Mouse (Mus musculus): ENCODE measurements around the gene Il15. TPM values are rescaled to one million over a fixed set of nuclear protein-coding genes. Genes with fewer than 3 reads are reported as not detected.
A peak's percentile ranks its signal among the peaks of the same experiment; 100 is the strongest.

Il15 gene
- total RNA-seq (2021): 1 to 10 TPM in 1 of 2 experiments, under 1 TPM in 1; 0.76 to 1.2 TPM

DNA sequence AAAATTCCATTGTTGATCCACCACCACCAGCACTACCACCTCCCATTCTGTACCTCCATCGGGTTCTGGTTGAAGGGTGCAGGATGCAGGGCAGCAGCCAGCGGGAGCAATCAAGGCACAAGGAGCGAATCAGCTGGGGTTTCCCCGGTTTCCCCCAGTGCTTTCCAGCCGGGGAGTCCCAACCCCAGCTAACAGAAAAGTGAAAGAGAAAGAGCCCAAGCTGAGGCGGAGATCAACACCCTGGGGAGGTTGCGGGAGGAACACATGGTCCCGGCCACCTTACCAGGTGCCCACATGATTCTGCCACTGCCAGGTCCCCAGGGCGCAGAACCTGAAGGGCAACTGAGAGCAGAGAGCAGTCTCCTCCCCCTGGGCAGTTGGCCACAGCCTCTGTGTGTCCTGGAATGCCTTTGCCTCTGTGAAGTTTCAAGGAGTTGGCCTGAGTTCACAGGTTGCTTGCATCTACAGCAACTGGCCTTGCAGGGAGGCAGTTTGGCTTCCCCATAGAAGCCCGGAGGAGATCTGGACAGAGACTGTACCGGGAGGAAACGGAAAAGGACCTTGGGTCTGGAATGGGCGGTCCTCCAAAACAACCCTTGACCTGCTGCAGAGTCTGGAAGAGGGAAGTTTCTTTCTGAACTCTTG is at the start of gene Il15:
Gene Il15 (minus strand): TSS at position 537 of the 645 bp plus-strand sequence.
- intact Hi-C loops (cut with DNase I): no loop called here
- peak in 1 of 2 experiments; percentile 6 for DNase-seq (ENCODE audit: low spot score in 2 of 2)

DNA sequence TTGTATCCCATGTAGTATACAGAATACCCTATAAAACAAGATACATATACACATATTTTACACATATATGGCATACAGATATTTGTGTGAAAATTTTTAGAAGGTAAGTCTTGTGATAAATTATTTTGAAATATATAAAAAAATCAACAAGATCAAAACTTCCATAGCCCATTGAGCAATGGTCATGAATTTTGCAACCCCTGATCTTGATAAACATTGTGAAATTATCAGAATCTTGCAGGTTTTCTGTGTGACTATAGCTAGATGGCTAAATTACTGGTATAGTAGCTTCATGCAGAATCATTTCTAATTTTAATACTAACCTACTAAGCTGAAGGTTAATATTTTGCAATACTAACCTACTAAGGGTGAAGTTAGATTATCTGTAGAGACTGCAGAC is 41.9 kb upstream of the Il15 start:
- intact Hi-C loops (cut with DNase I): no loop called here
- DNase-seq (ENCODE audit: low spot score in 2 of 2): no peak

DNA sequence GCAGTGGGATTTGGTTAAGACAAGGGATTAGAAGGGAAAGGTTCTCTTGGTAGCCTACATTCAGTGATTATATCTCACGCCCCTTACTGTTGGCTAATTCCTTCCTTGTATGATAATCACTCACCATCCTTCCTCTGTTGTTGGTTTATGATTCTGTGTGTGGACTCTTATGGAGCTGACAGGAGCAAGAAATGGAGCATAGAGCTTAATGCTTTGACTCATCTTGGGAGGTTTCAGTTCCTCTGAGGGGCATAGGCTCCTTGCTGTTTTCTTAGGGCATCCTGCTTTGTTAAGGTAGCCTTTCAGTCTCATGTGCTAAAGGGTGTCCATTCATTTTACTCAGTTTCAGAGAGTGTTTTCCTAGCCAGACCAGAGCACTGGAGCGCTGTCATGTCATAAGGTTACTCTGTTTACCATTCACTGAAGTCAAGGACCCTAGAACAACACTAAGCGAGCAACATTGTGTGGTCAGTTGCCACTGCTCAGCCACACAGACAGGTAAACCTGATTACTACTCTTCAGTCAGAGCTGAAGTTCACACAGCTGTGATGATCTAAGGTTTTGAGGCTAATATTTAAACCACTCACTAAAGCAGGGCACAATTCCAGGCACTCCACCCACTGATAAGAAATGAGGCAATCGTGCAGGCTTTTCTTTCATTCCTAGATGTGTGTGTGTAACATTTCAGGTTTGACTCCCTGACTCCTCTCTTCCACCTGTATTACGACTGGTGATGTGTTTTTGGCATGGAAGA is 13.7 kb upstream of the Il15 start:
- no peak for DNase-seq (ENCODE audit: low spot score in 2 of 2)

DNA sequence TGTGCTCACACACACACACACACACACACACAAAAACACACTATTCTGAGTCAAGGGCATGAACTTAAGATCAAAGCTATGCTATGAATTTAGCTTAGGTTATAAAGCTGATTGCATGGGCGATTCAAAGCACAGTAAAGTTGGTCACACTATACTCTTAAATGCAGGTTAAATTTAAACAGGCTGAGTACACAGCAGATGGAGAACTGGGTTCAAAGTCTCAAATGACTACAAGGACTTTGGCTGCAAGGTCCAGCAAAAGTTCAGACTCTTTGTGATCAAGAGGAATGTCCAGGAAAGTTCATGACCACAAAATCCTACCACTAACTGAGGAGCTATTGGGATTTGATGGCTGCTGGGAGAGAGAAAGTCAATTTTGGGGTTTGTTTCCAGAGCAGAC is 12.5 kb upstream of the Il15 start:
- no peak for DNase-seq (ENCODE audit: low spot score in 2 of 2)
- intact Hi-C loops (cut with DNase I): no loop called here

More for the DNA sequence above, 13.7 kb upstream of the Il15 start:
- intact Hi-C loops (cut with DNase I): no loop called here

DNA sequence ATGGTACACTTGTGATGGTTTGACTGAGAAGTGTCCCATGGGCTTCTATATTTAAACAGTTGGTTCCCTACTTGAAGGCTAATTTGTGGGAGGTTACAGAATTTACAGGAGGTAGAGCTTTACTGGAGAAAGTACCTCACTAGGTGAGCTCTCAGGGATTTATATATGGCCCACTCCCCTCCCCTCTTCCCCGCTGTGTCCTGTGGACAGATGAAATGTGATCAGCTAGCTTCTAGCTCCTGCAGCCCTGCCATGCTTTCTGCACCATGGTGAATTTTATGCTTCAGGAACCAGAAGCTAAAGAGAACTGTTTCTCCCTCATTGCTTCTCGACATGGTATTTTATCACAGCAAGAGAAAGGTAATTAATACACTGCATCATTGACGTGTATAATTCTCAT is 7.1 kb upstream of the Il15 start:
- intact Hi-C loops (cut with DNase I): no loop called here
- DNase-seq (ENCODE audit: low spot score in 2 of 2): no peak

DNA sequence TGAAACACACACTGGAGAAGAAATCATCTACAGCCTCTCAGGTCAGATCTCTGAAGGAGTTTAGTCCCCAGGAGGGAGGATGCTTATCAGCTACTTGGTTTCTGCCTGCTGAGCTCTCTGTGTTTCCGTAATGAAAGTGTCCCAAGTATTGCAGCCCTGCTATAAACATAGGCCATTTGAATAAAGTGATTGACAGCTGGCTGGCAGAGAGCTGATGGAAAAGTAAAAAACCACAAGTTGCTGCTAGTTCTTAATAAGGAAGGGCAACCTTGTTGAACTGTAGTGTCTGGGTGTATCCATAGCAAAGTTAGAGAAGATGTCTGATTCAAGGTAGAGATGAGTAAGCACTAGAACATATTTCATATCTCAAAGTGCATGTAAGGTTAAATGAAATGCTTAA is 4.0 kb upstream of the Il15 start:
- intact Hi-C loops (cut with DNase I): no loop called here

DNA sequence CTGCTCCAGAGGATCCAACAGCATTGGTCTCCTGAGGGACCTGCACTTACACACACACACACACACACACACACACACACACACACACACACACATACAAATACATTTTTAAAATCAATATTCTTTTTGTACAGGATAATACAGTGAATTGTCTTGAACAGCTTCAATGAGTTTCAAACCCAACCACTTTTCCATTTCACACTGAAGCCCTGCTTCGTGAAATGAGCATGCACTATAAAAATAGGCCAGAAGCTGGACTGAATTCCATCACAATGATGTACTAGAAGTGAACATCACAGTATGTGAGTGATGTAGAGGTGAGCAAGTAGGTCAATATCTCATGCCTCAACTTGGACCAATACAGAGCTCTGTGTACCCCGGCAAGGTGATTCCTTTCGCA is 1.0 kb upstream of the Il15 start:
- intact Hi-C loops (cut with DNase I): no loop called here

More for the DNA sequence above, 4.0 kb upstream of the Il15 start:
- no peak for DNase-seq (ENCODE audit: low spot score in 2 of 2)

DNA sequence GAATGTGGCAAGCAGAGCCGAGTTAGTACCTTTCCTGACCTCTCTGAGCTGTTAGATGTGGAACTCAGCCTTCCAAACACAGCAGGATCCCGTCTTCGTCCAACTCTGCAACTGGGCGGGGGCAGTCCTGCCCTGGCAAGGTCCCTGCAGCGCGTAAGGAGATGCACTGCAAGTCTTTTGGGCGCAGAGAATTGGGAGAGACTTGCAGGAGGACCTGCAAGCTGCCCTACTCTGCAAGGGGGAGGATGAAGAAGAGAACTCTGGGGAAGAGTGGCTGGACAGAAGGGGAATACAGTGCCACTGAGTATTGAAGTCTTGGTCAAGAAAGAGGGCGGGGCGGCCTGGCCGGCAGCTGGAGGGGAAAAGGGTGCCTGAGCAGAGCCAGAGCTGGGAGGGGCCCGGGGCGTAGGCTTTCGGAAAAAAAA is 749 bp downstream of the Il15 start:
- intact Hi-C loops (cut with DNase I): no loop called here
- no peak for DNase-seq (ENCODE audit: low spot score in 2 of 2)

More for the DNA sequence above, 1.0 kb upstream of the Il15 start:
- DNase-seq (ENCODE audit: low spot score in 2 of 2): no peak

DNA sequence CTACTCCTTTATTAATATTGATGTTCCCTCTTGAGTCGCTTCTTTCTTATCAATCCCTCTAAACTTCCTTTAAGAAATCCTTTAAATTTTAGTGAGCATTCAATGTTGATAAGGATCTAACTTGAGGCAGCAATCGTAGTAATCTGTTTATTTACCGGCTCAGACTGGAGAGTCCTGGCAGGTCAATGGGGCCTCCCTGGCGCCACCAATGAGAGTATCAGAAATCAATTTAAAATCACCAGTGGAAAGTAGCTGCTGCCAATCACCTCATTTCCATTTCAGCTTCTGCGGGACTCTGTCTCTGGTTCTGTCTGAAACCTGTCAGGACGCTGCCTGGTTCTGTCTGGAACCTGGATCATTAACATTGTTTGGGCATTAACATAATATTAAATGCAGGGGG is 1.5 kb downstream of the Il15 start:
- intact Hi-C loops (cut with DNase I): no loop called here
- DNase-seq (ENCODE audit: low spot score in 2 of 2): no peak

DNA sequence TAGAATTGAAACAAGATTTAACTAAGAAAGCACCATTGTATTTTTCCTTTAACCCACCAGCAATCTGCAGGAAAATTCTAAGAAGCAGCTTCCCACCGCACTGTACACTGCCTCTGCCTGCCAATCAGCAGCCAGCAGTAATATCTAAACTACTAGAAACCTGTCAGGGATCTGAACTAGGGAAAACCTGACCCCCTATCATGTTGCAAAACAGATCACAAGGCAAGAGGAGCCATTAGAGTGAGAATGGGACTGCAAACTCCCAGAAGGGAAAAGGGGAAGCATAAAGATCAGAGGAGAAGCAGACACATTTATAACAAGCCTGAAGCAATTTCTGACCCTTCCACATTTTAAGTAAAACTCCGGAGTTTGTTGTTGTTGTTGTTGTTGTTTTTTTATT is 2.0 kb downstream of the Il15 start:
- intact Hi-C loops (cut with DNase I): no loop called here
- DNase-seq (ENCODE audit: low spot score in 2 of 2): no peak

DNA sequence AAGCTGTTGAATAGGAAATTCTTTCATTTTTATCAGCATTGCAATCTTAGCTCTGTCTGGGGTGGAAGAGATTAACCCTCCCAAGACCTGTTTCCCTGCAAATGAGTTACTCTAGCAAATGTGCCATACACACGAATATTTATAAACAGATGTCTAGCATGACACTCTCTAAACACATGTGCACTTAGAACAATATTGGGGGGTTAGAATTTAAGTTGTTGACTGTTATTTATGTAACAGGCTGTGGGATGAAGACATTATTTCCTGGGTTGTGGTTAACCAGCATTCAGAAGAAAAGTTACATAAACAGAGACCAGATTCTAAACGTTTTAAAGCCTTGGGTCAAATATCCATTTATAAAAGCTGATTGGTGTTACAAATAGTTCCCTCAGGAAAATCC is 2.6 kb downstream of the Il15 start:
- intact Hi-C loops (cut with DNase I): no loop called here

DNA sequence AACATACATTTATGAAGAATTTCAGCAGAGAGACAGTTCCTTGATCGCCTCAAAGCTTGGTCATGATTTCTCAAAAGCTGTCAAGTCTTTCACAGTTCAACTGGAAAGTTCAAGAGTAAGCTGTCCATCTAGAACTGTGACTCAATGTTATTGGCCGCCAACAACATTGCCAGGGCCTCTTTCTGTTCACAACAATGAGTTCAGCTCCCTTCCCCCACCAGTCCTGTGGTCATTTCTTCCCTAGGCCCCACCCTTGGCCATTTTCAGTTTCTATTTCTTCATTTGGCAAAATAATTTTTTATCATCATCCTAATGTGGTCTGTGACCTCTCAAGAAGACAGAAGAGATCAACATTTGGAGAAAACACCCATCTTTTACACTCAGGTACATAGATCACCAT is 4.5 kb downstream of the Il15 start:
- intact Hi-C loops (cut with DNase I): no loop called here

More for the DNA sequence above, 2.6 kb downstream of the Il15 start:
- no peak for DNase-seq (ENCODE audit: low spot score in 2 of 2)

DNA sequence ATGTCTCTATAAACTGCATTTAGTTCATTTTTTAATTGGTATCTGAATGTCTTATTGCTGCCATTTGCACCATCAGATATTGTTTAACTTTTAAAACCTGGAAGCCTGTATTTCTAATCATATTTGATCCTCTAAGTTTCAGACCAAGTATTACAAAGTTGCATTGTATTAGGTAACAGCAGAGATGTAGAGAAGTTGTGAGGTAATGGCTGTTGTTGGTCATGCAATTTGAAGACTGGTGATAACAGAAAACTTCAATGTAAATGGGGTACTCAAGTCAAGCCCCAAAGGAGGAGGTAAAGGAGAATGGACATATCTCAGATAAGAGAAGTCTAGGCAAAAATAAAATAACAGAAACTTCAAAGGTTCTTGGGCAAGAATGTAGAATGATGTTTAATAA is 11.8 kb downstream of the Il15 start:
- intact Hi-C loops (cut with DNase I): no loop called here
- DNase-seq (ENCODE audit: low spot score in 2 of 2): no peak

More for the DNA sequence above, 4.5 kb downstream of the Il15 start:
- DNase-seq (ENCODE audit: low spot score in 2 of 2): no peak

DNA sequence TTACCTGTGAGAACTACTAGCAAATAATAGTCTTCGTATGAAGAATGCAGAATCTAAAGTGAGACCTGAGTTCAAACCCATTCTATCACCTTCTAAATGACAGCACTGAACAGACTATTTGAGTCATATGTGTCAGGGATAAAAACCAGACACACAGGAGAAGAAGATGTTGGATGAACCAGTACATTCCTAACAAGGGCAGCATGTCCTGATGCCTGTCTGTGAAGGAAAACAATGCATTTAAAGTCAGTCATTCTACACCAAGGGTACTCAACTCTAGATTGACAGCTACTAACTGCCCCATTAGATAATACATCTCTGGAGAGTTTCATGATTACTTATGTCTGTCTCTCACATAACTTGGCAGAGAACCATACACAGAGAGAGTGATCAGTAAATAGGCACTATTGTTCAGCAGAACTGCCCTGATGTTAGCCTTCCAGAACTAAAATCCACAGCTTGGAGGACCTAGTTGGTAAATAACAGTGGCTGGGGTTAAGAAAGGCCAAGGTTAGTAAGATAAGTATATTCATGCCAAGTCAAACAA is 14.6 kb downstream of the Il15 start:
- intact Hi-C loops (cut with DNase I): no loop called here
- DNase-seq (ENCODE audit: low spot score in 2 of 2): no peak

DNA sequence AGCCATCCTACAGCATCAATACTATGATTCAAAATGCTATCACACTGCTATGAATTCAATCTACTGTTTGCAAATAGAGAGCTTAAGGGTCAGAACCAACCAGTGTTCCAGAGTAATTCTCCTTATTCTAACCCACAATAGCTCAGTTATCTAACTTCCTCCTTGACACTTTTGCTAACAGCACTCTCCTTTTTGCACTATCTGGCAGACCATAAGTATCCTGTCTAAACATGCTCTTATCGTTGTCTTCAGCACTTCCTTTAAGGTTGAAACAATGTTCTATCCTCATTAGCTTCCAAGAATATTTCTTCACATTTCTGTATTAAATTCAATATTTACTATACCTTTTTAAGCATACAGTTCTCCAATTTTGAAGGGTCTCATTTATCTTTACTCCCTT is 15.4 kb downstream of the Il15 start:
- DNase-seq (ENCODE audit: low spot score in 2 of 2): no peak
- intact Hi-C loops (cut with DNase I): no loop called here

DNA sequence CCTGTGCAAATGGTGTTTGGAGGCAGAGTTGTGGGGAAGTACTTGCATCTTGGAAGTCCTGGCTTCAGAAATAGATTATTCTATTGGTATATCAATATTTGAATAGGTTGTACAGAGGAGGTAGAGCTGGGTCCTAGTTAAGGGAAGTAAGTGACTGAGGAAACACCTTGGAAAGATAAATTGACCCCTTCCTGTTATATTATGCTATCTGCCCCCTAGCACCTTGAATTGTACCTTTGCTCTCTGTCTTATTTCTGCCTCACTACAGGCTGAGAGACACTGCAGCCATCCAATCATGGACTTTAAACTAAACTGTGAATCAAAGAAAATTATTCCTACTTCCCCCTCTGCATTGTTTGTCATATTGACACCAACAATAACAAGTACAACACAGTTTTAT is 17.2 kb downstream of the Il15 start:
- no peak for DNase-seq (ENCODE audit: low spot score in 2 of 2)
- intact Hi-C loops (cut with DNase I): no loop called here

DNA sequence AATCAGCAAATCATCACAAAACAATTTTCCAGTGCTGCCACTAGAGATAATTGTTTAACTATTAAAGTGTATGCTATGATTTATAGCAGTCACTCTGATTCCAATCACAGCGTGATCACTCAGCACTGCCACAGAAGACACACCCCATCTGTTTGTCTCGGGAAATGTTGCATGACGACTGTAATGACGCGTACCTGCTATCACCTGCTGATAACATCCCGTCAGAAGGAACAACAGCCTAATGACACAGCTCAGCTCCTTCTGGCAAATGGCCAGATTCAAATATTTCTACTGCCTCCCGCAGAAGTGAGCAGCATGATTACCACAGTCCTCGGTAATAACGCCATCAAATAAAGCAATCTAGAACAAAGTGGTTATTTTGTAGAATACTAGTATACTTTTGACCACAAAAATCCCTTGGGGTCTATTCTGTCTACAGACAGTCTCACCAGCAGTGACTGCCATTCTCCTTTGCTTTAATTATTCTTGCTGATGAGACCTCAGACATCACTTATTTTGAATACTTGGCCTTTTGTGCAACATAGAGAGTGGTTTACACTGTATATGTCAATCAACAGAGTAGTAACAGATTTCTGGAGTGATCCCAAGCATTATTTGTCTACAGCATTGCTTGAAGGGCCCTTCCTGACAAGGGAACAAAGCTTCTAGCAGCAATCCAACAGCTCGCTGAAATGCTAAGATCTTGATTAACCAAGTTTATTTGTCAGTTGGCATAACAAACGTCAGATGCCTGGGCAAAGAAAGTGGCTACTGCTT is 18.4 kb downstream of the Il15 start:
- intact Hi-C loops (cut with DNase I): no loop called here
- no peak for DNase-seq (ENCODE audit: low spot score in 2 of 2)

DNA sequence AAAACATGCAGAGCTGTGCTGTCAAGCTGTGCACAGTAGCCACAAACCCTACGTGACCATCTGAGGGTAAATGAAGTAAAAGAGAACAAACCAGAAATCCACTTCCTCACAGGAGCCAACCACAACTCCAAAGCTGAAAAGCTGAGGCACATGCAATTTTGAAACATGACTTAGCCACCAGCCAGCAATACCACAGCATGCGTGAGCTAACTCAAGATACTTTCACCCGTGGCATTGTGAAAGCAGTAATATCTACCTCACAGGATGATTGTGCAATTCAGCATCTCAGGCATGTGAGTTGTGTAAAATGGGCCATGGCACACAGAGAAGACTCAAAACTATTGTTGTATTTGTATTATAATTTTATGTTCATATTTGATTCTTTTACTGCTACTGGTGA is 19.7 kb downstream of the Il15 start:
- no peak for DNase-seq (ENCODE audit: low spot score in 2 of 2)
- intact Hi-C loops (cut with DNase I): no loop called here

DNA sequence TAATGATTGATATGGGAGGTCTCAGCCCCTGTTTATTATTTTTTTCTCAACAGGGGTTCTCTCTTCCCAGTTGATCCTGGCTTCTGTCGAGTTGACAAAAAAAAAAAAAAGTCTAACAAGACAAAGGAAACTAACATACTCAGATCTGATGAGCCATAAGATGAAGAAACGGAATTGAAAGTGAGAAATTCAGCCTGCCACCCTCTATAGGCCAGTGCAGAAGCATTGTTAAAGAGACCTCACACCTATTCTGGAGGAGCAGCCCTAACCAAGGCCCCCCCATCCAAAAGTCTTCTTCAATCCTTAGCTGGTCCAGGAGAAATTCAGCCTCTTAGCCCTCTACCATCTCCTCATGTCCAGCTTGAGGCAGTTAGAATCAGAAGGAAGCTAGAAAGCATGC is 20.7 kb downstream of the Il15 start:
- DNase-seq (ENCODE audit: low spot score in 2 of 2): no peak
- intact Hi-C loops (cut with DNase I): no loop called here

DNA sequence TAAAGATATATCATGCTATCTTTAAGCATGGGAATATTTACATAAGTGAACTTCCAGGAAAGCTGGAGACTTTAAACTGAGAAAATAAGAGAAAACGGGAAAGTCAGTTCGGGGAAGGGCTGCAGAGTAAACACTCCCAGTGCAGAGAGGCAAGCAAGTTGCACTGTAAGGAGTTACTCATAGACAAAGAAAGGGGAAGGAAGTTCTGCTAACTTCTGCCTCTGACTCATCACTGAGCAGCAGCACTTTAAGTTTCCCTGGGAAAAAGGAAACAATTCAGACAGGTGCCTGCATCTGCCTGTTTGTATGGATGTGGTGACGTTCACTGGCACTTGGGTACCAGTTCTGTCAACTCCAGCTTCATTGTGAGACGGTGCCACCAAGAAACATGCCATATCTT is 28.6 kb downstream of the Il15 start:
- intact Hi-C loops (cut with DNase I): no loop called here
- DNase-seq (ENCODE audit: low spot score in 2 of 2): no peak
